Comparison of ENCODE assay signal across 8 mouse cellular contexts in the genomic region with DNA sequence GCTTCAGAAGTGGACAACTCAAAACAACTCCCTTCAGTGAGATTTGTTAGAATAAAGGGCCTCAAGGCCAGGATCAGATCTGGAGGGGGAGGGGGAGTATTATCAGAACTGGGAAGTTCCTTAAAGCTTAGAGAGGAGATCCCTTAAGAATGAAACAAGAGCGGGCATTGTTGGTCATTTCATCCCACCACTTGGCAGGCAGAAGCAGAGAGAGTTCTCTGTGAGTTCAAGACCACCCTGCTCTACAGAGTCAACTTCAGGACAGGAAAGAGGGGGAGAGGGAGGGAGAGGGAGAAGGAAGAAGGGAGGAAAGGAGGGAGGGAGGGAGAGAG. TPM values are rescaled to one million over a fixed set of nuclear protein-coding genes. Genes with fewer than 3 reads are reported as not detected.
DNase-seq lines count a peak whose midpoint lies in the region; ATAC-seq and TF ChIP-seq lines count a peak whose summit lies in the region.

No protein-coding gene starts in this region.

- peak overlapping the region; percentile 84 for H3K4me2 ChIP-seq in lung, embryonic 14.5 days
- H3K4me2 ChIP-seq in intestine, embryonic 16.5 days (ENCODE audit: low read depth, low read length): no peak overlapping the region
- H3K4me2 ChIP-seq in neural tube, embryonic 15.5 days: peak overlapping the region; percentile 76

- no peak for TF ChIP-seq POLR2A in lung, adult 2 months (IDR thresholded peaks at IDR 0.05; ENCODE audit: borderline replicate concordance, extremely low read depth, low read depth, low read length)

- no peaks in the 10 kb centered on the region for H3K27me3 ChIP-seq in lung, embryonic 14.5 days (ENCODE audit: insufficient read depth, low read length)
- H3K27me3 ChIP-seq in intestine, embryonic 16.5 days (replicated peaks; ENCODE audit: control insufficient read depth, insufficient read depth, low read length): no peaks in the 10 kb centered on the region
- no peaks in the 10 kb centered on the region for H3K27me3 ChIP-seq in neural tube, embryonic 15.5 days (replicated peaks)

- peaks cover 4% of the 10 kb centered on the region for H3K4me1 ChIP-seq in lung, embryonic 14.5 days (ENCODE audit: insufficient read depth)
- peaks cover 5% of the 10 kb centered on the region; the same call in 1 of the 2 replicates for H3K4me1 ChIP-seq in lung, adult 2 months (ENCODE audit: control insufficient read depth, insufficient read depth, low read length)
- peaks cover 18% of the 10 kb centered on the region; the same call in 1 of the 2 replicates for H3K4me1 ChIP-seq in intestine, embryonic 16.5 days (ENCODE audit: control insufficient read depth, insufficient read depth, low read length)
- H3K4me1 ChIP-seq in neural tube, embryonic 15.5 days: peaks cover 36% of the 10 kb centered on the region

- no peak for ATAC-seq in cerebellum, adult (ENCODE audit: insufficient number of reproducible peaks, low FRiP score, low TSS enrichment)
- ATAC-seq in lung, embryonic 14.5 days (ENCODE audit: insufficient read depth): no peak
- ATAC-seq in intestine, embryonic 16.5 days: no peak
- no peak for ATAC-seq in neural tube, embryonic 15.5 days (ENCODE audit: low FRiP score)

- H3K4me3 ChIP-seq in lung, embryonic 14.5 days (ENCODE audit: low read depth, low read length): no peak overlapping the region; the same call in 1 of the 2 replicates
- no peak overlapping the region for H3K4me3 ChIP-seq in lung, adult 2 months (replicated peaks; ENCODE audit: extremely low read depth, low read depth, low read length)
- H3K4me3 ChIP-seq in intestine, embryonic 16.5 days (ENCODE audit: low read length): no peak overlapping the region
- no peak overlapping the region for H3K4me3 ChIP-seq in neural tube, embryonic 15.5 days (replicated peaks)

- DNase-seq in cerebellum, adult 9-10 months: peak; percentile 57
- no peak for DNase-seq in lung, embryonic 14.5 days
- no peak for DNase-seq in lung, adult 2 months
- DNase-seq in gastrocnemius, postnatal 25 days: no peak
- no peak for DNase-seq in adrenal gland, adult 2 months

- TF ChIP-seq CTCF in lung, embryonic 14.5 days (IDR thresholded peaks at IDR 0.05; ENCODE audit: low read depth): no peak
- TF ChIP-seq CTCF in lung, adult 2 months (IDR thresholded peaks at IDR 0.05; ENCODE audit: insufficient read depth, low read length): no peak

- peak overlapping the region; percentile 64 for H3K27ac ChIP-seq in lung, embryonic 14.5 days (ENCODE audit: low read depth)
- H3K27ac ChIP-seq in intestine, embryonic 16.5 days (ENCODE audit: low read length): peak overlapping the region; percentile 40
- H3K27ac ChIP-seq in neural tube, embryonic 15.5 days (replicated peaks): peak overlapping the region; percentile 72; the same call in 1 of the 2 replicates

- H3K9me3 ChIP-seq in lung, embryonic 14.5 days (ENCODE audit: low read depth, low read length): no peaks in the 10 kb centered on the region
- no peaks in the 10 kb centered on the region for H3K9me3 ChIP-seq in intestine, embryonic 16.5 days (ENCODE audit: control insufficient read depth, low read length)
- no peaks in the 10 kb centered on the region for H3K9me3 ChIP-seq in neural tube, embryonic 15.5 days (replicated peaks)

- no peaks in the 10 kb centered on the region for H3K36me3 ChIP-seq in lung, embryonic 14.5 days (ENCODE audit: insufficient read depth)
- H3K36me3 ChIP-seq in intestine, embryonic 16.5 days (ENCODE audit: control insufficient read depth, insufficient read depth, low read length): 0 out of 2 replicates have a peak, but pooled peaks cover 3% of the 10 kb centered on the region
- H3K36me3 ChIP-seq in neural tube, embryonic 15.5 days: no peaks in the 10 kb centered on the region

- 69% methylated on average over 1 of the region's 1 CpGs for WGBS in lung, embryonic 14.5 days
- whole genome bisulfite sequencing in lung, adult 2 months: 81% methylated on average over 1 of the region's 1 CpGs
- 79% methylated on average over 1 of the region's 1 CpGs for WGBS in intestine, embryonic 16.5 days
- 80% methylated on average over 1 of the region's 1 CpGs for WGBS in neural tube, embryonic 15.5 days

- H3K9ac ChIP-seq in lung, embryonic 14.5 days: no peak overlapping the region
- H3K9ac ChIP-seq in intestine, embryonic 16.5 days (ENCODE audit: low read depth, low read length): 0 out of 2 replicates have a peak overlapping the region, but pooled peaks have one; percentile 17
- H3K9ac ChIP-seq in neural tube, embryonic 15.5 days (replicated peaks): peak overlapping the region; percentile 8; the same call in 1 of the 2 replicates

RNA-seq across cellular contexts. Expression of a gene that starts 0.7 kb away (rescaled TPM):
- polyA plus RNA-seq in lung, embryonic 14.5 days (2014; fragmentation: Nextera tagmentation; extraction: Ambion mirVana): 28.7 and 29.2 TPM in 2 replicates
- 19.6 and 20.6 TPM in 2 replicates for polyA plus RNA-seq in lung, adult 2 months (2012; rRNA removed)
- 55.1 and 55.4 TPM in 2 replicates for polyA plus RNA-seq in intestine, embryonic 16.5 days (2015; fragmentation: Nextera tagmentation; extraction: Ambion mirVana)
- 27.5 and 32.0 TPM in 2 replicates for polyA plus RNA-seq in neural tube, embryonic 15.5 days (2015; fragmentation: Nextera tagmentation; extraction: Ambion mirVana)
- 1 to 10 TPM; 3.9 to 5.1 TPM for total RNA-seq in gastrocnemius, postnatal 25 days (2021)
- 10 to 100 TPM; 16.6 to 31.2 TPM for total RNA-seq in adrenal gland, adult 2 months (2021)
- 38.5 and 44.1 TPM in 2 replicates for polyA plus RNA-seq in adrenal gland, adult 2 months (2012; rRNA removed)

RNA-seq across cellular contexts. Expression of a gene that starts 4.1 kb away (rescaled TPM):
- 10.7 and 10.8 TPM in 2 replicates for polyA plus RNA-seq in lung, embryonic 14.5 days (2014; fragmentation: Nextera tagmentation; extraction: Ambion mirVana)
- 3.0 and 4.8 TPM in 2 replicates for polyA plus RNA-seq in lung, adult 2 months (2012; rRNA removed)
- polyA plus RNA-seq in intestine, embryonic 16.5 days (2015; fragmentation: Nextera tagmentation; extraction: Ambion mirVana): 20.1 and 20.9 TPM in 2 replicates
- 20.7 and 22.2 TPM in 2 replicates for polyA plus RNA-seq in neural tube, embryonic 15.5 days (2015; fragmentation: Nextera tagmentation; extraction: Ambion mirVana)
- total RNA-seq in gastrocnemius, postnatal 25 days (2021): 10 to 100 TPM; 23.0 to 23.8 TPM
- 10 to 100 TPM; 19.0 to 25.7 TPM for total RNA-seq in adrenal gland, adult 2 months (2021)
- 1.4 and 1.8 TPM in 2 replicates for polyA plus RNA-seq in adrenal gland, adult 2 months (2012; rRNA removed)

RNA-seq across cellular contexts. Expression of a gene that starts 39.1 kb away (rescaled TPM):
- 87.7 and 97.5 TPM in 2 replicates for polyA plus RNA-seq in lung, embryonic 14.5 days (2014; fragmentation: Nextera tagmentation; extraction: Ambion mirVana)
- polyA plus RNA-seq in lung, adult 2 months (2012; rRNA removed): 31.7 and 36.5 TPM in 2 replicates
- polyA plus RNA-seq in intestine, embryonic 16.5 days (2015; fragmentation: Nextera tagmentation; extraction: Ambion mirVana): 50.6 and 54.3 TPM in 2 replicates
- 29.3 and 30.8 TPM in 2 replicates for polyA plus RNA-seq in neural tube, embryonic 15.5 days (2015; fragmentation: Nextera tagmentation; extraction: Ambion mirVana)
- total RNA-seq in gastrocnemius, postnatal 25 days (2021): 100 to 1,000 TPM; 107 to 134 TPM
- 100 to 1,000 TPM; 127 to 288 TPM for total RNA-seq in adrenal gland, adult 2 months (2021)
- 48.9 and 65.7 TPM in 2 replicates for polyA plus RNA-seq in adrenal gland, adult 2 months (2012; rRNA removed)

RNA-seq across cellular contexts. Expression of a gene that starts 52.4 kb away (rescaled TPM):
- 20.3 and 21.1 TPM in 2 replicates for polyA plus RNA-seq in lung, embryonic 14.5 days (2014; fragmentation: Nextera tagmentation; extraction: Ambion mirVana)
- polyA plus RNA-seq in lung, adult 2 months (2012; rRNA removed): 24.4 and 26.0 TPM in 2 replicates
- 8.6 and 8.8 TPM in 2 replicates for polyA plus RNA-seq in intestine, embryonic 16.5 days (2015; fragmentation: Nextera tagmentation; extraction: Ambion mirVana)
- polyA plus RNA-seq in neural tube, embryonic 15.5 days (2015; fragmentation: Nextera tagmentation; extraction: Ambion mirVana): 14.3 and 14.6 TPM in 2 replicates
- 100 to 1,000 TPM; 121 to 144 TPM for total RNA-seq in gastrocnemius, postnatal 25 days (2021)
- total RNA-seq in adrenal gland, adult 2 months (2021): 10 to 100 TPM; 14.0 to 25.8 TPM
- polyA plus RNA-seq in adrenal gland, adult 2 months (2012; rRNA removed): 10.2 and 12.3 TPM in 2 replicates

RNA-seq across cellular contexts. Expression of a gene that starts 53.0 kb away (rescaled TPM):
- 85.6 and 88.6 TPM in 2 replicates for polyA plus RNA-seq in lung, embryonic 14.5 days (2014; fragmentation: Nextera tagmentation; extraction: Ambion mirVana)
- 15.5 and 19.2 TPM in 2 replicates for polyA plus RNA-seq in lung, adult 2 months (2012; rRNA removed)
- polyA plus RNA-seq in intestine, embryonic 16.5 days (2015; fragmentation: Nextera tagmentation; extraction: Ambion mirVana): 78.6 and 83.7 TPM in 2 replicates
- 85.9 and 87.2 TPM in 2 replicates for polyA plus RNA-seq in neural tube, embryonic 15.5 days (2015; fragmentation: Nextera tagmentation; extraction: Ambion mirVana)
- total RNA-seq in gastrocnemius, postnatal 25 days (2021): 10 to 100 TPM; 35.3 to 37.7 TPM
- 100 to 1,000 TPM in 1 of 2 experiments, 10 to 100 TPM in 1; 74.1 to 119 TPM for total RNA-seq in adrenal gland, adult 2 months (2021)
- polyA plus RNA-seq in adrenal gland, adult 2 months (2012; rRNA removed): 6.0 and 6.9 TPM in 2 replicates
